Mouse (Mus musculus) heart, postnatal 14 days (tissue): ENCODE results near the gene Ece2. TPM values are rescaled to one million over a fixed set of nuclear protein-coding genes. Genes with fewer than 3 reads are reported as not detected.
A peak's percentile ranks its signal among the peaks of the same experiment; 100 is the strongest.

ENCODE experiments used
- DNase-seq, 2 experiments: peaks; one replicate each; pipeline ENCODE4 v3.0.0; 2021 to 2022
- intact Hi-C: fragments of 180-260 bp; cut with DNase I; formaldehyde crosslinking; loops from one replicate; pipeline ENCODE4 v1.15.1; 2025
- long read RNA-seq, 2 experiments: library from polyadenylated mRNA; stranded (forward); transcript quantifications; one replicate each; pipeline ENCODE4 v2.0.0; 2021
- total RNA-seq, 2 experiments: library from RNA; stranded (reverse); gene quantifications; 2 replicates each; pipeline ENCODE4 v1.2.3; 2021

Gene Ece2
- total RNA-seq, result under 1 TPM; 0.34 to 0.86 TPM
- long read RNA-seq, experiment 1, result 0 reads
- long read RNA-seq, experiment 2, partial matches to known transcripts, result 1 of 1 reads
- long read RNA-seq, experiment 2, other reads (novel, unspliced or antisense), result 0 of 1 reads

DNA sequence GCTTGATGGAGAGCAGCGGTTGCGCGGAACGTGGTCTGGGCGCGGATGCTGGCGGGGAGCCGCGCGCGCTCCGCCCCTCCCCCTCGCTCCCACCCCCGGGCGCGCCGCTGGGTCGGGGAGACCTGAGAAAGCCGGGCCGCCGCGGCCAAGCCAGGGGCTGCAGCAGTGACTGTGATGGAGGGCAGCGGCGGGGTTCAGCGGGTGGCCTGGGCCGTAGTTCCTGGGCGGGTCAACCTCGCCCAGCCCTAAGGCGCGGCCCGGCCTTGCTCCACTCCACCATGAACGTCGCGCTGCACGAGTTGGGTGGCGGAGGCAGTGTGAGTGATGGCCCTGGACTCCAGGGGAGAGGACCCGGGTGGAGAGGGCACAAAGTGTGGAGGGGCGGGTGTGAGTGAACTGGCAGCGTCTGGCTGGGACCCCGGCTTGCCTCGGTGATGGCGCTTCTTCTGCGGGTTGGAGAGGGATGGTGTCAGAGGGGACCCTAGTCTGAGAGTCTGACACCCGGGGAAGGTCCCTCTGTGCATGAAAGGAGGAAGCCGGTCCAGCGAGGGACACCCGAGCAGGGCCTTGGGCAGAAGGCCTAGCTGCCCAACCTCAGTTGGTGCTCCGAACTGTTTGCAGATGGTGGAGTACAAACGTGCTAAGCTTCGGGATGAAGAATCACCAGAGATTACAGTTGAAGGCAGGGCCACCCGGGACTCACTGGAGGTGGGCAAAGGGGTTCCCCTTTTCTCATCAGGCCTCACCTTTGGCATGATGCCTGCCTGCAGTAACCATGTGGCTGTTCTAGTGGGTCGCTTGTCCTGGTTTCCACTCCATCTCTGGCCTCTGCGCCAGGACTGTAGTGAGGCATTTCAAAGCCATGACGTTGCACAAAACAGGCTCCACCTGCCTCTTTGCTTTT is at the start of gene Ece2:
TSS of gene Ece2 (plus strand) at position 98 of the 904 bp plus-strand sequence.
- intact Hi-C loops, result no loop called here
- peak; percentile 6 to 15 for DNase-seq

DNA sequence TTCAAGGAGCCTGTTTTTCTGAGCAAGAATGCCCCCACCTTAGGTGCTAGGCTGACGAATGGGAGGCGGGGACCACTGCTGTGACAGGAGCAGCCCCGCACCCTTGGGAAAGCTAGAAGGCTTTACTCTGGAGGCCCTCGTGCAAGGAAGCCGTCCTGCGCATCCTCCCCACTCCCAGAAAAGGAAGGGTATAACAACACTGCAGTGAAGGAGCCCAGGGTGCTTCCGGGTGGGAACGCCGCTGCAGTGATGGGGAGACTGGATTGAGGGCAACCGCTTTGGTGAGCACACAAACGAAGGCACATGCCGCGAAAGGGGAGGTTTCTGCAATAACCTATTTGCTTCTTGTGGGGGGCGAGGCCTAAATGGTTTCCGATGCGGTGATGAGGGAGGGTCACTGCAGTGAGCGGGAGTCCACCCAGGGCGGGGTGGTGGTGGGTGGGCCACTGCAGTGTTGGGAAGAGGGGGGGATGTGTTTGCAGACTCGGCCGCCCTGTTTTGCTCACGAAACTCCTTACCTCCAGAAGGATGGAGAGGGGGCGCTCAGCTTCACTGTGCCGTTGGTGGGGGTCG is 40.2 kb upstream of the Ece2 start, which contains the start of gene Vwa5b2:
TSS of gene Vwa5b2 (plus strand) at position 106 of the 573 bp plus-strand sequence.
- intact Hi-C loops, result no loop called here

DNA sequence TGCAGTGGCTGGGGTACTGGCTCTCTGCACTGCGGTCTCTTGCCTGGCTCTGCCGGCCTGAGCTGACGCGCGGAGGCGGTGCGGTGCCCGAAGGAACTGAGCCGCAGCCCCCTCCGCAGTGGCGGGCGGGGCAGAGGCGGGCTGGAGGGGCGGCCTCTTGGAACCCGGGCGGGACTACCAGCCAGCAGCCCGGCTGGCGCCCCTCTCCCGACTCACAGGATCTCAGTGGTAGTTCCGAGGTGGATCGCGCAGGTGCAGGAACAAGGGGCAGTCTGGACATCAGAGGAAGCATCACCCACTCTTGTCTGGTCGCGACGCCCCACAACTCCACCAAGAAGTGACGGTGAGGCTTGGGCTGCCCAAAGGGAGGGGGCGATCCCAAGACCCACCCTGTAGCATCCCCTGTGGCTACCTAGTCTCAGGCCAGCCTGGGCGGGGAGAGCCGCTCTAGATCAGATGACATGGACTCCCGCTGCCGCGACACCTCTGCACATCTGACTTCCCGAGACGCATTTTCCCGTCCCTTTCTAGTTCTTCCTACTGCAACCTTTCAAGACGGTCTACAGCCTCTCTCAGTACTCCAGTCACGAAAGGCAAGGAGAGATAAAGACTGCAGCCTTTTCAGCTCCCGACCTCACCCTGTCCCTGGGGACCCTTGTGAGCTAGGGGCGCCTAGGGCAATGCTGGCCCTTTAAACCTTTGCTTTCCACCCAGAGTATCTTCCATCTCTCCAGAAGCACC is 39.5 kb upstream of the Ece2 start:
- intact Hi-C loops, result no loop called here
- peak; percentile 29 to 33 for DNase-seq

More for the DNA sequence above, 40.2 kb upstream of the Ece2 start, which contains the start of gene Vwa5b2:
- DNase-seq, result no peak

DNA sequence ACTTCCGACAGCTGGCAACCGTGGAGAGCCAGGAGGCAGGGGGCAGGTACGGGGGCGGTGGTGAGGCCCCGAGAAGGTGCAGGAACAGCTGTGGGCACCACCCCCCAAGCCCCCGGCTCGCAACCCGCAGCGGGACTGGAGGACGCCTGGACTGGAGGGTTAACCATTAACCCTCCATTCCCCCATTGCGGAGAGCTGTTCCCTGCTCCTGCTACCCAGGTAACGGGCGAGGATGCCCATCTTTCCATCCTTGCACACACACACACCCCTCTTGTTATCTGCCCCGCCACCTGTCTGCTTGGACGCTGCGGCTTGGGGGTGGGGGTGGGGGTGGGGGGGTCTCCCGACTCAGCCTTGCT is 39.0 kb upstream of the Ece2 start:
- intact Hi-C loops, result no loop called here
- no peak for DNase-seq

DNA sequence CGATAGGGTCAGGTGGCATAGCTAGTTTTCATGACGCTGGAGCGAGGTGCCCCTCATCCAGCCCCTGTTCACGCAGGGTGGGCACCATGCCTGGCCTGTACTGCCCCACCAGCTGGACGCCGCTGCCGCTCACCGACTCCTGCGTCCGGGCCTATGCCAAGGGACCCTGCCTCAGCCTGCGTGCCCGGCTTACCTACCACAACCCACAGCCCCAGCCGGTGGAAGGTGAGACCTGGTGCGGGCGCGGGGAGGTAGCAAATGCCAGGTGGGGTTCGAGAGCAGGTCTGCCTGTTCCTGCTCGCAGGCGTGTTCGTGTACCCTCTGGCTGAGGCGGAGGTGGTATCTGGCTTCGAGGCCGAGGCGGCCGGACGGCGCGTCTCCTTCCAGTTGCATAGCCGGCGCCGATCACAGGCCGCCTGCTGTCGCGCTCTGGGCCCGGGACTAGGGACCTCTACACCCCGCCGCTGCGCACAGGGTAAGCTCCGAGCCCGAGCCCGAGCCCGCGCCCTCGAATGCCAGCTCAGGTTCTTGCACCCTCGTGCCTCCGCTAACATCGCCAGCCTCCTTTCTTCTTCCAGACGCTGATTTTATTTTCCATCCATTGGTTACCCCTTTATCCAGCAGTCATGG is 38.4 kb upstream of the Ece2 start:
- peak in 1 of 2 experiments; percentile 7 for DNase-seq
- intact Hi-C loops, result no loop called here

DNA sequence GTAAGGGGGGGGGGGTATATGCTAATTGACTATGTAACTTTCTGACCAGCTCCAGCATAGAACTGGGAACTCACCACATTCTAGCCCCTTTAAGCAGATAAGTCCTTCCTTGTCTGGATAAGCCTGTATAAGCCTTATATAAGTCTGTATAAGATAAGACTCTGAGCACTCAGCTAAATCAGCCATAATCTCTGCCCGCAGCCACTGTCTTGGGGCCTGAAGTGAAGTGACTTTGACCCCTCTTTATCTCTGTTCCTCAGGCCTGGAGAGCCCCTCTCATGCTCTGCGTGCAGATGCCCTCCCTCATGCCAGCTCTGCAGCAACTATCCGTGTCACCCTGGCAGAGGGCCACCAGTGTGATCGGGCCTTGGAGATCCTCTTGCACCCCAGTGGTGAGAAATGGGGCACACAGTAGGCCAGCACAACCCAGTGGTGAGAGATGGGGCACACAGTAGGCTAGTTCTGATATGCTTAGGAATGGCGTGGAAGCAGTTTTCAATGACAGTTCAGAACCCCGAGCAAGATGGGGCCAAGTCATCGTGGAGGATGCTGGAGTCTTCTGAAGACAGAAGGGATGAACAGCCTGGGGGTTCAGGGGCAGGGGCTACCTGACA is 34.5 kb upstream of the Ece2 start:
- intact Hi-C loops, result no loop called here
- no peak for DNase-seq

DNA sequence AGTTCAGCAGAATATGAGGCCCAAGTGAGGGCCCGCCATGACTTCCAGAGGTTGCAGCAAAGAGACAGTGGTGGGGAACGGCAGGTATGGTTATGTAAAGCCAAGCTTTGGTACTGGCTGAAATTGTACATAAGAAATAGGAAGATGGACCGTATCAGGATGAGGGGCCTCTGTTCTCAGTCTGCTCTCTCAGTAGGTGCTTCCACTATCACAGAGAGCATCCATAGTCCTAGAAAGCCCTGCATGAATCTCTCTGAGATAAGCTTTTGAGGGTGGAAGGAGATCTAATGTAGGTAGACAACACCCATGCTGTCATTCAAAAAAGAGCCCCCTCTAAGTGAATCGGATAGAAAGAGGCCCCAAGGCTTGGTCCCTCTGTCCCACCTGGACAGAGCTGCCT is 33.9 kb upstream of the Ece2 start:
- intact Hi-C loops, result no loop called here
- DNase-seq, result no peak

DNA sequence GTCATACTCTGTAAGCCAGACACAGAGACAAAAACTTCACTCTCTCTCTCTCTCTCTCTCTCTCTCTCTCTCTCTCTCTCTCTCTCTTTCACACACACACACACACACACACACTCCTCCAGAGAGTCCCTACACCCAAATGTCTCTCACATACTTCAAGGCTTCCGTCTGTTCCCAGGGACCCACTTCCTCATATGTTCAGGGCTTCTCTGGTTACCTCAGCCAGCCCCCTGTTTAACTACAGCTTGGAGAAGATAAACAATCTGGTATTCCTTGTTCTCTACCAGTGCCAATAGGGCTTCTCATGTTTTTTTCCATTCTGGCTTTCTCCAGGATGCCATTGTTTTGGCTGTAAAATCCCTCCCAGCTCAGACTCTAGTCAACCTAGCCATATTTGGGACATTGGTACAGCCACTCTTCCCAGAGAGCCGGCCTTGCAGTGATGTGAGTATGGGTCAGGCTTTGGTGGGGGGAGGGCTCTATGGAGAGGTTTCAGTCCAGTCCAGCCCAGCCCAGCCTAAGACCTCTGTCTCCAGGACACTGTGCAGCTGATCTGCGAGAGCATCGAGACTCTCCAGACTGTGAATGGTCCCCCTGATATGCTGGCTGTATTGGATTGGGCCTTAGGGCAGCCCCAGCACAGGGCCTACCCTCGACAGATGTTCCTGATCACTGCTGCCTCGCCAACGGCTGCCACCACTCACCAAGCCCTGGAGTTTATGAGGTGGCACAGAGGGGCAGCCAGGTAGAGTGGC is 32.8 kb upstream of the Ece2 start:
- no peak for DNase-seq
- intact Hi-C loops, result no loop called here

DNA sequence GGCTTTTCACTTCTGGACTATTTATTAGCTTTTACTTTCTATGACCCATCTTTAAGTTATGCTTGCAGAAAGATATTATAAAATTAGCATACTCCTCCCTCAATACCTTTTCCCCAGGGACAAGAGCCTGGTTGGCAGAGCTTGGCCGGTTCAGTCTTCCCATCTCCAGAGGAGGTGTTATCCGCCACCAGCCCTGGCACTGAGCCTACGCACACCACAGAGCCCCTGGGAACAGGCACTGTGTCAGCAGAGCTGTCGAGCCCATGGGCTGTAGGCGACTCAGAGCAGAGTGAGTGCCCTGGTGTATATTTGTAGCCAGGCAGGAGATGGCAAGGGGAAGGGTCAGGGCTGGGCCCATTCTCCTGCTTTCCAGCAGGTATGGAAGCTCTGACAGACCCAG is 29.1 kb upstream of the Ece2 start:
- intact Hi-C loops, result no loop called here
- no peak for DNase-seq

DNA sequence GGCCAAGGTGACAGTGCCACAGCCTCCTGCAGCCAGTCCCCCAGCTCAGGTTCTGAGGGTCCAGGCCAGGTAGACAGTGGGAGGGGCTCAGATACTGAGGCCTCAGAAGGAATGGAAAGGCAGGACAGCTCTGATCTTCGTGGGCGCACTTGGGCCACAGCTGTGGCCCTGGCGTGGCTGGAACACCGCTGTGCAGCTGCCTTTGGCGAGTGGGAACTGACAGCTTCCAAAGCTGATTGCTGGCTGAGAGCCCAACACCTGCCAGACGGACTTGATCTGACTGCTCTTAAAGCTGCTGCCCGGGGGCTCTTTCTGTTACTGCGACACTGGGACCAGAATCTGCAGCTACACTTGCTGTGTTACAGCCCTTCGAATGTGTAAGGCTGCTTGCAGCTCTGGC is 24.9 kb upstream of the Ece2 start:
- DNase-seq, result no peak
- intact Hi-C loops, result no loop called here

DNA sequence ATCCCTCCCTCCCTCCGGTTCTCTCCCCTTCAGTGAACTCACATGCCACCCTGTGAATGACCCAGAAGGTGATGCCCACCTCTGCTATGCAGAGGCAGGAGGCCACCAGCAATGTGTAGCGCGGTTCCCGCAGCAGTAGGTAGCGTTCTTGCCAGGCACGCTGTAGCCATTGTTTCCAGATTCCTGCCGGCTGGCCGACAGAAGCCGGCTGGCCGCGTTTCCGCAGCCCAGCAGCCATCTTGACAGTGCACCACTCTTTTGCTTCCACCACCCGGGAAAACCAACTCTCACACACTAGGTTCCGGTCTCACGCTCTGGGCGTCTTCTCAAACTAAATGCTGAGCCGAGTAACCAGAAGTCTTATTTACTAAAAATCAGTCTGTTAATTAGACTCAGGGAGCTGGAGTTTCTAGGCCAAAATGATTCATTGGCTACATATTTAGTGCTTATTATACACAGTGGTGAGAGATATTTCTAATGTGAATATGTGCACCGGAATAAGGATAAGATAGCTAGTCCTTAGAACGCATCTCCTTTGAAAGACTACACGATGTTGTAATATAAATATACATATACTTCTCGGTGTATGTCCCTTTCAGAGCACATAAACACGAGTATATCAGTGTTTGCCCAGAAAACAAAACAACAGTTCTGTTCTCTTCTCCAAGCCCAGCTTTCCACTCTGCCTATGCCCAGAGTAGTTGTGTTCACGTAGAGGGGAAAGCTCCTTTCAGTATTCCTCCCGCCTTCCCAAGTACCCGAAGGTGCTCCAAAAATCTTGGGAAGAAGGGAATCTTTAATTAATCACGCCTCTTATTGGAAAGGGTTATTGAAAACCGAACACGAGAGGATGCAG is 18.9 kb upstream of the Ece2 start:
- peak; percentile 78 to 83 for DNase-seq
- intact Hi-C loops, result loop anchor here (2.0 to 5.0 kb wide), 3 partner anchors 40 to 93 kb away; partner anchors contain the start of genes Abcf3, Dvl3 and Psmd2

DNA sequence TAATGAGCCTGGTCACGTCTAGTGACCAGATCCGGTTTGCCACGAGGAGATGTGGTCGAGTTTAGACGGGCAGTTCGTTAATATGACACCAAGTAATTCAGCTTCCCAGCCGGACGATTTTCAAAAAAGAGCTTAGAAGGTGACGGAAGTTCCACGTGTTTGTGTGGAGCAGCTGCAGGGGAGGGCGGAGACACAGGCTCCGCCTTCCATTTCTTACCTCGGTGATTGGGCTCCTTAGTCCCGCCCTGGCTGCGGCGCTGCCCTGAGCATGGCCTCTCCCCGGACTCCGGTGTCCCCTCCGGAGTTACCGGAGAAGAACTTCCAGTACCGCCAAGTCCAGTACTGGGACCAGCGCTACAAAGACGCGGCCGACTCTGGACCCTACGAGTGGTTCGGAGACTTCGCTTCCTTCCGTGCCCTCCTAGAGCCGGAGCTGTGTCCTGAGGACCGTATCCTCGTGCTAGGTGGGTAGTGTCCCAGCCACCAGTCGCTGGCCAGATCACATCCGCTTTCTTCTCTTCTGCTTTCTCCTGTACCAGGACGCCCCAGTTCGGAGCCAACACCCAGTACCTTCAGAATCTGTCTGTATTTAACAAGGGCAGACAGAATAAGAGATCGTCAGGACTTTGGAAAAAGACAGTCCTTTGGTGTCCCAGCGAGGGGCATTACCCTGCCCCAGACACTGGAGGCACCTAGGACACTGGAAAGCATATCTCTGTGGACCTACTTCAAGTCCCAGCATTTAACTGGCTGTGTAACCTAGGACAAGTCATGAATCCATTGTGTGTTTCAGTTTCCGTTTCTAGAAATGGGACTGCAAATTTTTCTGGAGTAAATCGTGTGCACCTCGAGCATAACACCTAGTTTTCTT is 18.0 kb upstream of the Ece2 start, which contains the start of the genes Eef1akmt4, Gm49333 and Alg3:
TSS of gene Eef1akmt4 (plus strand) at position 237 of the 871 bp plus-strand sequence.
TSS of gene Gm49333 (plus strand) at position 254 of the 871 bp plus-strand sequence.
TSS of gene Alg3 (minus strand) at position 379 of the 871 bp plus-strand sequence.
- peak; percentile 86 for DNase-seq
- intact Hi-C loops, result loop anchor here (2.0 to 5.0 kb wide), 3 partner anchors 39 to 94 kb away; partner anchors contain the start of genes Abcf3, Dvl3 and Psmd2

DNA sequence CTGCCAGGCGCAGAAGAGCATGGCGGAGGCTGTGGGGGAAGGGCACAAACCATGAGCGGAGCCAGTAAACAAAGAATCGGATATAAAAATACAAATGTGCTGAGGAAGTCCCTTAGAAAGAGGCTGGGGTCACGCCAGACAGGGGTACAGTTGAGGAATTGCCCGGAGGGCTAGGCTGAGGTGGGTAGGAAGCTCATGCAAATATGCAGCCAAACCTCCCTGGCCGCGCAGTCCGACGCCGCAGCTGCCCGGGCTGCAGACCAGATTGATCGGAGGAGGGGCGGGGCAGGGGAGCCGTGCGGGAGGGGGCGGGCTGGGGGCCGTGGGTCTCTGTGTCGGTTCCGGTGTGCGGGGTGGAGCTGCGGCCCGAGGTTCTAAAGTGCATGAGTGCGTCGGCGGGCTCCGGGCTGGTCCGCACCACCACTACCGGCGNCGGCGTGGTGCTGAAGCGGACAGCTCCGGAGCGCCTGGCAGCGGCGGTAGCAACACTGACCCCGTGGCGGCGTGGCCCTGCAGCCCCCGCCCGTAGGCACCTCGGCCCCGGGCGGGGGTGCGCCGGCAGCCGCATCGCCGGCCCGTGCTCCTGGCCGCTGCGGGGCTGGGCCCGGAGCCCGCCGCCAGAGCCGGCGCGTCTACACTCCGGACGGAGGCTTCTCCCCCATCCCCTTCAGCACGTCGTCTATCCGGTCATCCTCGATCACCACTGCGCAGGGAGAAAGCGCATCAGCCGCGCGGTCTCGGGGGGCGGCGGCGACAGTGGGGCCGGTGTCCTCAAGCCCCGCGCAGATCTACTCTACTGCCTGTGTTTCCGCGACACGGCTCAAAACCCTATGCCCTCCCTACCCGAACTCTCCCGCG is 9.9 kb upstream of the Ece2 start:
- intact Hi-C loops, result no loop called here
- peak; percentile 43 to 56 for DNase-seq

DNA sequence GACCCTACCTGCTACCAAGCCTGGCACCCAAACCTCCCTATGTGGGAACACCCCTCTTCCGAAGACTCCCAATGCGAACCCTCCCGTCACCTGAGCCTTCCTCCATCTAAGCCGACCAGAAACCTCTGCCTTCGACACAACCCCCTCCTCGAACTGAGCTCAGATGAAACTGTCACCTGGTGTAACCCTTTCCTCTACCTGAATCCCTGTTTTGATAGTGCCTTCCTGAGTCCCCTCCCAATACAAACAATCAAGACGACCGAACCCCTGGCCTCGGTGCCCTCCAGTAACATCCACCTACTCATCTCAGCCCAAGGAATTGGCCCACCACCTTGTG is 9.3 kb upstream of the Ece2 start:
- intact Hi-C loops, result no loop called here
- DNase-seq, result no peak

DNA sequence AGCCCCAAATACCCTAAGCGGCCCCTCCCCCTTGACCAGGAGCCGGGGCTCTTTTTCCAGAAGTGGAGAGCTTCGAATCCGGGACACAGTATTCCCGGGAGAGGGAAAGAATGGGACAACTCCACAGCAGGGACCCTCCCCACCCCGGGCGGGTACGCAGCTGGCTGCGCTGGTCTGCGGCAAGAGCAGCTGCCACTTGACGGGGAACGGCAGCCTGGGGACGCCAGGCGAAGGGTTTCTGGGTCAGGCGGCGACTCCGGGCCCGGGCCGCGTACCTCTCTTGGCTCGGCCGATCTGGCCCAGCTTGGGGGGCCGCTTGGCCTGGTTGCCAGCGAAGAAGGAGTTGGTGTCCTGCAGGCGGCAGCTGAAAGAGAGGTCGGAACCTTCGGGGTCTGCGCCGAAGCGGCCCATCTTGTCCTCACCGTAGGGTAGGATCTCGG is 8.9 kb upstream of the Ece2 start:
- intact Hi-C loops, result no loop called here

More for the DNA sequence above, 8.9 kb upstream of the Ece2 start:
- no peak for DNase-seq
